Mouse (Mus musculus) kidney, adult 18-20 months (tissue): ENCODE data around the gene Itih3.

Experiments
- DNase-seq: peaks from one replicate; pipeline ENCODE4 v3.0.0; 2021

Itih3 gene

DNA sequence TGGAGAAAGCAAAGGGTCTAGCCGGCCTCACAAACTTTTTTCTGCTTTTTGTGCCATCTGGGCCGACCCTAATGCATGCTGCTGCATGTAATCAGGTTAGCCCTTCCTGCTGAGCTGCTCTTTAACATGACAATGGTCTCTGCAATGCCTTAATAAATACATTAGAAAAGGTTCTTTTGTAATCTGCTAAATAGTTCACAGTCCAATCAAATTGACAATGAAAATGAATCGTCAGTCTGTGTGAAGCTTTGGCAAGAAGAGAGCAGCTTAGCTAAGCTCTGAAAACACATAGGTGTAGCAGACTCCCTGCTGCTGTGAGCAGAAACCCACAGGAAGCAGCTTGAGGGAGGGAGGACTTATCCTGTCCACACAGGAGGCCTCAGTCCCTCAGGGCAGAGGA, 23.6 kb downstream of the Itih3 start:
- no peak for DNase-seq

DNA sequence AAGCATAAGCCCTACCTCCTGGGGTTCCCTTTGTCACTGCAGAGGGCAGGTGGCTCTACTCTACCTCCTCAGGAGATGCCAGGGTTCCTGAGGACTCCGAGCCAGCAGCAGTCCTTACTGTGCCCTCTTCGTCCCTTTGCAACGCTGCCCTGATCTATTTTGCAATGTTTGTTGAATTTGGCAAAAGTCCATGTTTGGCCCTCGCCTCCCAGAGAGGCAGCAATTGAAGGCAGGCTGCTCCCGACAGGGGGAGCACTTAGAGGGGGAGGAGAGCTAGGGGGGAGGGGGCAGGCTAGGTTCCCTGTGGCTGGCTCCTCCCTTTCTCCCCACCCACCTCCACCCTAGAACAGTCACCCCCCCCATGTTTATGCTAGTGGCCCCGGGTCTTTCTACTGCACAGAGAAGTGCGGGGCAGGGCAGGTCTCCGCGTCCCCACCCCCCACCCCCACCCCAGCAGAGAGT, 35.3 kb downstream of the Itih3 start:
- DNase-seq, result peak; percentile 57

DNA sequence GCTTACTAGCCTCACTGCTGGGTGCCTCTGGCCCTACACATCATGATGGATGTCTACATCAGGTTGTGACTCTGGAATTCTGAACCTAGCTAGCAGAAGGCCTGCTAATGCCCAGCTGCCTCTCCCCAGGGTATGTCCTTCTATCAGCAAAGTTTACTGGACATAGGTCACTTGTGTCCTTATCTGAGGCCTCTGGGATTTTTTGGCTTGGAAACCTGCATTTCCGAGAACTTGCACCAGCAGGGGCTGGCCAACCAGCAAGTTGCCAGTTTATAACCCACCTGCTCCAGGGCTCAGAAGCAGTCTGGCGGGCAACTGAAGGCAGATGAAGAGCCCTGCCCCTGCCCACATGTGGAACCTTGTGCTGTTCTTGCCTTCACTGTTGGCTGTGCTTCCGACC, 37.4 kb downstream of the Itih3 start, which contains the start of gene Itih4:
Gene Itih4, plus strand, starts transcription at position 273 of the 400 bp plus-strand sequence.
- no peak for DNase-seq

DNA sequence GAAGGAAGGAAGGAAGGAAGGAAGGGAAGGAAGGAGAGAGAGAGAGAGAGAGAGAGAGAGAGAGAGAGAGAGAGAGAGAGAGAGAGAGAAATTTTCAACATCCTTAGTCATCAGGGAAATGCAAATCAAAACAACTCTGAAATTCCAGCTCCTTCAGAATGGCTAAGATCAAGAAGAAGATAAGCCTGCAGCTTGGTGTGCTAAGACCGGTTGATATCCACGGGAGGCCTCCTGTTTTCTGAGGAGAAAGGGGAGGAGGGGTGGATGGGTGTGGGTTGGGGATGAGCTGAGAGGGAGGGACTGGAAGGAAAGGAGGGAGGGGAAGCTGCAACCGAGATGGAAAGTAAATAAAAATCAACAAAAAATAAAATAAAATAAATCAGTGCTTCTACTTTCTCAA, 38.3 kb downstream of the Itih3 start:
- no peak for DNase-seq

DNA sequence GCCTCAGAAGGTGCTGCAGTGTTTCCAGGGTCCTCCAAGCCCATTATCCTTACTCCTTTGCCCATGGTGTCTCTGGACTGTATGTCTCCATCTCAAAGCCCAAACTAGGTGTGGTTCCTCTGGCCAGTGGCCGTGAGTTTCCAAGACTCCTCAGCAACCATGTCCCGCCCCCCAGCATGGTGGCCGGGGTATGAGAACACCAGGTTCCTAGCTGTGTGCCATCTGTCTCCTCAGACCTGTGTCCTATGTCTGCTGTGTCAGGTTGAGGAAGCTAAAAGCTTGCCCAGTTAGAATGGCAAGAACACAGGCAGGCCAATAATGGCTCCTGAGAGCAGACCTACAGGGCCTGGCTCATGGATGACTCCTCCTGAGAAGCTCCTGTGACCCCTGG, 41.8 kb downstream of the Itih3 start:
- no peak for DNase-seq

DNA sequence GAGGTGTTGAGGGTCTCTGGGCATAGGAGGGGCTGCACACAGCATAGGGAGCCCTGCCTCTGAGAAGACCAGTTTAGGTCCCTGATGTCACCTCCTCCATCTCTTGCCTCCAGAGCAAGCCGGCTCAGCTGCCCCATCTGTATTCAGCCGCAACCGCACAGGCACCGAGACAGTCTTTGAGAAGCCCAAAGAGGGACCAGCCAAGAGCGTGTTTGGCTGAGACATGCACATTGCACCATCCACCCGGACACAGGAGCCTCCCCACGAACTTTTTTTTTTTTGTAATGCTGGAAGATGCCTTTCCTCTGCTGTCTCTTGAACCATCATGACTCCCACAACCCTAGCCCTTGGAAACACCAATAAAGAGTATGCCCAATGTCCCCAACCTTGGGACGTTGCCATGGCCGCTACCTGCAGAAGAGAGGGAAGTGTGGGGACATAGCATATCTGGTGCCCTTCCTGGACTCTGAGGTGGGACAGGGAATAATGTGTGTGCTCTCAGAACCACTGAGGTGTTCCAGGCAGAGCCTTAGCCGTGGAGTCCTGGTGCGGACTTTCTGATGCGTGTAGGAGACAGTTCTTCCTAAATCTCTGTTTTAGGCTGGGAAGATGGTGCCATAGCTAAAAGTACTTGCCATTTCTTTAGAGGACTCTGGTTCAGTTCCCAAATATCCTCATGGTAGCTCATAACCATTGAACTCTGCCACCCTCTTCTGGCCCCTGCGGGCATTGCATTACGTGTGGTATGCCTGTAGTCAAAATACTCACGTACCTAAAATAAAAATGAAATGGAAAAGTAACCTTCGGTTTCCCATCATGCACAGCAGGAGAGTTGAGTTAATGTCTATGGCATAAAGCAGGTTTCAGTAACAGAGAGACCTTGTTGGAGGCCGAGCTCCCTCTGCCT, 42.5 kb downstream of the Itih3 start:
- peak; percentile 65 for DNase-seq

DNA sequence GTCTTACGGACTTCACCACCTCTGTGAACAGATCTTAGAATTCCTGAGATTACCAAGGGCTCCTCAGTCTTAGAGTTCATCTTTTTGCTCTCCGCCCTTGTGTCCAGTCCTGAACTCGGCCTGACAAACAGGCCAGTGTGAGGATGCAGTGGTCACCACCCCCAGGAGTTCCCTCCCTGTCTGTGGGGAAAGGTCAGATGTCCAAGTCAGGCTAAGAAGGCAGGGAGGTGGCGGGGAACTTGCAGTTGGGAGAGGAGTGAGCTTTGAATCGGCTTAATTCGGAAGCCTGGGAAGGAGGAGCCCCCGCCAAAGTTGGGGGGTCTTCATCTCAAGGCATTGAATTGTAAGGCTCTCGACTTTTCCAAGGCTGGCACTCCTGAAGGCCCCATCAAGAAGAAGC, 43.3 kb downstream of the Itih3 start:
- DNase-seq, result no peak

DNA sequence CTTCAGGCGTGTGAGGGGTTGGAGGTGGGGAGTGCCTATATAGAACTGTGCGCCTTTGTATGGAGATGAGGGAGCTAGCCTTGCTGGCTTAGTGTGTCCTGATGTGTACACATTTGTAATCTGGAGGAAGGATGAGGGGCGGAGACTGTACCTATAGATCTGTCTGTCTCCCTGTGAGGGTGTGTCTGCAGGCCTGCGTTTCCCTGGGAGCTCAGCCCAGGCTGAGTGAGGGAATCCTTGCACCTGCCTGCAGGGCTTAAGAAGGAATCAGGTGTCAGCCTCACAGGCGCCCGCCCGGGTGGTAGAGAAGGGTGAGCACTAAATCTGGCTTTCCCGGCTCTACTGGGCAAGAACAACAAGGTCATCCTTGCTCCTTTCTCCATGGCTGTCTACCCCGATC, 43.8 kb downstream of the Itih3 start:
- no peak for DNase-seq

DNA sequence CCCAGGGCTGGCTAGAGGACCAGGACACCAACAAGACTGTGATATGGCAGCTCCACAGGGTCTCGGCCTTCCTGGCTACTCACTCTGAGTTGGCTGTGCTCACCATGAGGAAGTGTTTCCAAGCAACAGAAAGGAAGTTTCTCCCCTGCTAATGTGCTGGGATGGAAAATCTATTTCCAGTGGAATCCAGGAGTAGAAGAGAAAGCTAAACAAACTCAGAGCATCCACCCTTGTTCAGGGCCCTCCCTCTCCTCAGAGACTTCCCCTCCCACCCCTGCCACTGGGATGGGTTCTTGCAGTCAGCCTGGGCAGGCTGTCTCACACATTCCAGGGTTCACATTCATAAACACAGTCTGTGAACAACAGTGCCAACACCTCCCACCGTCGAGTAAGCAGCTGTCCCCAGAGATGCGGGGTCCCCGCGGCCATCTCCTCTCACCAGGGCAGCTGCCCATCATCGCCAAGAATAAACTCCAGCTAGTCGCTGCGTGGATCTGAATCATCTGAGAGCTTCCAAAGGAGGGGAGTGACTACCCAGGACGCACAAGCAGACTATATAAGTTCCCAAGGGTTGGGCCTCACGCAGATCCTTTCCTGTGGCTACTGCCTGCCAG, 44.5 kb downstream of the Itih3 start, which contains the start of gene Mustn1:
Gene Mustn1, plus strand, starts transcription at position 243 of the 614 bp plus-strand sequence.
- DNase-seq, result no peak

DNA sequence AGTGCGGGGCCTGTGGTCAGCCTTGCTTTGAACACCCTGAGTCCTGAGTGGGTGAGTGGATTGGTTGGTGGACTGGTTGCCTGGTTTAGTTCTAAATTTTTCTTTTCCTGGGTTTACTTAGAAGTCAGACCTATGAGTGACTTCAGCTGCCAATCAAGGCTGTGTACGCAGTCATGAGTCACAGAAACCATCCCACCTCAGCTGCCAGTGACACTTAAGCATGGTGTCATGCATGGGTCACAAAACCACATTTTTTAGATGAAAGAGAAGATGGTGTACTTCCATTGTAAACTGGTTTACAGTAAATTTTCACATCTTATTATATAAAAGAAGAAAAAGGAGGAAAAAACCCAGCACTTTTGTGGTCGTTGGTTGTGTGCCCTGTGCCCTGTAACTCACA, 45.7 kb downstream of the Itih3 start:
- no peak for DNase-seq

DNA sequence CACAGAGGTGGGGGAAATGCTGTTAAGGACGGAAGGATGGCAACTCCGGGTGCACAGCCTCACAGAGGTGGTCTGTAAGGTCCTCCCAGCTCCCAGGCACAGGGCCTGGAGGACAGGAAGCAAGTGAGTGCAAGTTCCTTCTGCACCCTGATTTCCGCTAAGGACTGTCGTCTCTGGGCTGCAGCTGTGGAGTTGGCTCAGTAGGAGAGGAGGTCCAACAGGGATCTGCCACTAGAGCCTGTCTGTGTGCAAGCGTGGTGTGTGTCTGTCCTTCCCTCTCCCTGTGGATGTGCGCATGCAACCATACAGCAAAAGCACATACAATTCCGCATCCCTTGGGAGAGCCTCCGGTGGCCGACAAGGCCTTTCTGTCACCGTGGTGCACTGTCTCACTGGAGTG, 47.1 kb downstream of the Itih3 start:
- DNase-seq, result no peak

DNA sequence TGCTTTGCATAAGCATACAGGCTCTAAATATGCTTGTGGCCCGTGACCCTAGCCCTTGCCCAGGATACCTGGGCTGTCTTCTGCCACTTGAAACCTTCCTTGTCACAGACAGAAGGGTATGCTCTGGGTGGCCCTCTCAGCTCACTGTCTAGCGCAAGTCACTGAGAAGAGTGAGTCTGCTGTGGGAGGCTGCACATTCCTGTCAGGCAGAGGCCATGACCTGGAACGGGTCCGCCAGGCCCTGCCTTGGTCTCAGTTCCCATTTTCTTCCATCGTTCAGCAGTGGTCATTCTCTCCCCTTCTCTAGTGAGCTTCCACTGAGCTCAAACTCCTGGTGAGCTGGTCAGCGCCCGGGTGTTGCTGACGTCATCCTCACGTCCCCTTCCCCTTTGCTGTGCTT, 47.6 kb downstream of the Itih3 start:
- peak; percentile 18 for DNase-seq

DNA sequence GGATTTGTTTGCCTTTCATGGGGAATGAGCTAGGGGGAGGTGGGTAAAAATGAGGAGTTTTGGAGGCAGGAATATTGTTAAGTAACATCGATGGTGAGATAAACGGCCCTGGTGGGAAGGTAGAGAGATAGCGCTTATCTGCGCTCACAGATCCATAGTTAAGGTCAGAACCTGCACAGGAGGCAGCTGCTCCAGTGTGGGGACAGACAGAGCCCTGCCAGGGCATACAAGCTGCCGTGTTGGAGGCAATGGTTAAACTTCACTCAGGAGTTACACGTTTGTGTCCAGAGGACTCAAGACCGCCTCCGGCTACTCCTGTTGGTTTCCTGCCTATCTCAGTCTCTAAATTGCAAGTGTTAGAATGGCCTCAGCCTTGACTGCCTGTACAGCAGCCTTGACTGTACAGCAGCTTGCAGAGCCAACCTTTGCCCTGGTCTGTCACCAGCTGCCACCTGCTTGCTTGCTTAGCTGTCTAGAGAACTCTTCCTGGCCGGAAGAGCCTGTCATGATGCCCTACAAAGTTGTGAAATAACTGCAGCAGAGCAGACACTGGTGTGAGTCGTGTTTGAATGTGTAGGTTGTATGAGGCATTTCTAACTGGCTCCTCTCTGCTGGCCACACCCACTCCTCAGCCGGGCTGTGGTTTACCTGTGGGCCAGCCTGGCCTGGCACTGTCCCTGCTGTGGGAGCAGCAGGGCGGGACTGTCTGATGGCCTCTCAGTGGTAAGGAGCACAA, 48.3 kb downstream of the Itih3 start:
- peak; percentile 28 for DNase-seq

DNA sequence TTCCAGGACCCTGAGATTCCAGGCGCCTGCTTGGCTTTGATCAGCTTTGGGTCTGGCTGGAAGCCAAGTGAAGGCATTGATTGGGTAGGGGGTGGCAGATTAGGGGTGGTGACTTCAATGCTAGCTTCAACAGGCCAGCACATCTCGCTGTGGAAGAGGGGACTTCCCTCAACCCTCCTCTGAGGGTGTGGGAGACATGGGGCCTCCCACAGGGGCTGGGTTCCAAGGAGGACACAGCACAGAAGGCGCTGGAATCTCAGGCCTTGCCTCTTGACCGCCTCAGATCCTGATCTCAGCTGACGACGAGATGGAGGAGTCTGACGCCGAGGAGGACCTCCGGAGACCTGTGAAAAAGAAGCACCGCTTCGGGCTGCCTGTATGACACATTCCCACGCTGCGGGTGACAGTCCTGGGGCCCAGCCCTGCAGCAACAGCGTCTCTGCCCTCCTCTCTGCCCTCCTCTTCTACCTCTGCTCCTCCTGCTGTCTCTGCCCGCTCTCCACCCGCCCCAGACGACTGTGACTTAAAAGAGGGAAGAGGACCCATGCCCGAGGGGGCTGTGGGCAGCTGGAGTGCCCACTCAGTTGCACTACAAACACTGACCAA, 49.4 kb downstream of the Itih3 start:
- DNase-seq, result no peak

DNA sequence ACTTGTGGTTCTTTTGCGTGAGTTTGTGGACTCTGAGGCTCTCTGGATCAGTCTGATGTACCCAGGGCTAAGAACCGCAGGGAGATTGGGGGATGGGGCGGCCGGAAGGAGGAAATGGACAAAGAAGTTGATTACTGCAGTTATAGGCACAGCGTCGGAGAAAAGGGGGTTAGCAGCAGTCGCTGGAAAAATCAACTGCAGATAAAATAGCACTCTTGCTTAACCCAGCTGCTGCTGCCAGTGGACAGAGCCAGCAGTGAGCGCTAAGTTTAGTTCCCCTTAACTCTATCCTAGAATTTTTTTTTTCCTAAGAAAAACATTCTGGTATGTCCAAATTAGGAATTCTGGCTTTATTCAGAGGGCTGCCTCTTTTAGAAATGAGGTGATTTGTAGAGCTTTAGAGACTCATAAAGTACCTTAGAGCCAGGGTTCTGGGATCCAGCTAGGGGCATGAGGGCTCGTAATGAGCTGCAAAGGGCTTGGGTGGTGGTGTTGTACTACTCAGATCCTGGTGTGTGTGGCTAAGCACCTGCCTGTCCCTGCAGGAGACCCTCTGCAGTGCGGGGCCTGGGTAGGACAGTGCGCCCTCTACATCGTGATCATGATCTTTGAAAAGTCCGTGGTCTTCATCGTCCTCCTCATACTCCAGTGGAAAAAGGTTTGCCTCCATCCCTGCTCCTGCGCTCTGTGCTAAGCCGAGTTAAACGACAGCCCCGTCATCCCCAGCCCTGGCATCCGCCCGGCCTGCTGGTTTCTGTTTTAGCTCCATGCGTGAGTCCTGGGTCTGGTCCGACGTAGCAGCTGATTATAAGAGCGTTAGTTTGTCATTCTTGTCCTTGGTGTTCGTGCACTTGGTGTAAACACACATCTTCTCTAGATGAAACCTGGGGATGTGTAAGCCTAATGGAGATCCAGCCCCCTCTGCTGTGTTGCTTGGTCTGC, 53.1 kb downstream of the Itih3 start:
- DNase-seq, result no peak

DNA sequence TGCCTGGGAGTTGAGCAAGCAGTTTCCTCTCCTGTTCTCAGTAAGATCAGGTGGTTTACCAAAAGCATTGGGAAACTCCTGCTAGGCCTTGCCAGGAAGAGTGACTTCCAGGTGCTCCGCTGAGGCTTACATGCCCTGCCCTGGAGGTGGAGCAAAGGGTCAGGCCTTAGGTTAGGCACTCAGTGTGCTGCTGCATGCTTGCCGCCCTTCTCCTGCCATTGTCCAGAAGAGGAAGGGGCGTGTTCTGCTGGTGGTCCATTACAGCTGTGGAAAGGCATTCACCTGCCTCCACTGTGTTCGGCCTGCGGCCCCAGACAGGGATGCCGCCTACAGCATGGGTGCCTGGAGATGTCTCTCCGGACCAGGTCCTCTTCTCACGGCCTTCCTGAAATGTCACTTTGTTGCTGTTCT, 54.2 kb downstream of the Itih3 start:
- DNase-seq, result no peak

DNA sequence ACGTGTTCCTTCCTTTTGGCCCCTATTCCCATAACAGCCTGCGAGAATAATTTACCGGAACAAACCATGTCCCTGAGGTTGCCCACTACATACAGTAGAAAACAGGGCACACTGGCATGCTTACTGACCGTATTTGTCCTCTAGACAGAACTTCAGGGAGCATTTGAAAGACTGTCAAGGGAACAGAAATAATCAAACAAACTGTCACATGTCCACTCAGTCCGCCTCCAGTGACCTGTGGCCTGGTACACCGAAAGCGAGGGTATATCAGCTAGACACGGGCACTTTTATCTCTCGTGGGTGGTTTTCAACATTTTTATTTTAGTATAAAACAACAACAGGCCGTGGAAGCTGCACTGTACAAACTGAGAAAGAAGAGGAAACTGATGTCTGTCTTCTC, 54.7 kb downstream of the Itih3 start:
- no peak for DNase-seq

DNA sequence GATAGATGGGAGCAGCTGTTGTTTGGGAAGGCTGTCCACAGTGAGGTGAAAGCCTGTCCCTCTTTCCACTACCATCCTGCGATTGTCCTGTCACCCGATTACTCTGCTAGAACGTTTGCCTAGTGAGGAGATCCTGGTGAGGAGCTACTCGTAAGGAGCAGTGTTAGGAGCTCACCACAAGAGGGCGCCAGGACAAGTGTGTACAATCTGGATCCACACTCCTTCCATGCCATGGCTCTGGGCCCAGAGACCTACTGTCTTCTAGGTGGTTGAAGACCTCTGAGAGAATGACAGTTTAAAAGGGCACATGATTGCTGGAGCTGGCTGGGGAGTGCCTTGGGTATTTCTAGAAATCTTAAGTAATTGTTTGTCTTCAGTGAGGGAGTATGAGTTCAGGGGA, 56.5 kb downstream of the Itih3 start:
- DNase-seq, result peak; percentile 77

DNA sequence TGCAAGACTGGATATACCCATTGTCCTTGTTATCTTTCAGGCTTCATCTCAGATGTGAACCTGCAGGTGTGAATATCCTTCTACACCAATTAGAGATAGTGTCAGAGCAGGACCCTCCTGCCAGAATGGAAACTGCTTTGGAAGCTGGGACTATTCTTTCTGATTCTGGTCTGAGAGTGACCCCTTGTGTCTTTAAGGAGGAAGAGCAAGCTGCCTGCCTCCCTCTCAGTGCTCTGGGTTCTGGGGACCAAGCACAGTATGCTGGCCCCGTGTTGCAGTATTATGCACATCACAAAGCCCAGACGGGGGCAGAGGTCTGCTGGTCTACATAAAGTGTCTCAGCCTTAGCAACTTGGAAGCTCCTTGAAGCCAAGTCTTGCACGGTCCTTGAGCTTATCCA, 58.2 kb downstream of the Itih3 start:
- DNase-seq, result no peak

DNA sequence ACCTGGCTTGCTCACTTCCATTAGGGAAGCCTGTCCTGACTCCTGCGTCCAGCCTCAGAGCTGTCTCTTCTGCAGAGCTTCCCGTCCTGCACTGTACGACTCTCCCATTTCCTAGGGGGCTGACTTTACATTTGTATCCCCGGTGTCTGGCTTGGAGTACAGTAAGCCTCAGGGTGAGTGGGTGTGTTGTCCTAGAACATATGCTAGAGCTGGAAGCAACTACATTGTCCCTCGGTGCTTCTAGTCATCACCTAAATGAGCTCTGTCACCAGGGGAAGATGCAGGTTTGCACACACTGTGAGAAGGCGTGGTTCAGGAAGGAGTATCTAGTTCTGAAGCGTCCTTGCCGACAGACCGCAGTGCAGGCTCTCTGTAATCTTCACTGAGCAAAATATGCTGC, 61.2 kb downstream of the Itih3 start:
- no peak for DNase-seq

DNA sequence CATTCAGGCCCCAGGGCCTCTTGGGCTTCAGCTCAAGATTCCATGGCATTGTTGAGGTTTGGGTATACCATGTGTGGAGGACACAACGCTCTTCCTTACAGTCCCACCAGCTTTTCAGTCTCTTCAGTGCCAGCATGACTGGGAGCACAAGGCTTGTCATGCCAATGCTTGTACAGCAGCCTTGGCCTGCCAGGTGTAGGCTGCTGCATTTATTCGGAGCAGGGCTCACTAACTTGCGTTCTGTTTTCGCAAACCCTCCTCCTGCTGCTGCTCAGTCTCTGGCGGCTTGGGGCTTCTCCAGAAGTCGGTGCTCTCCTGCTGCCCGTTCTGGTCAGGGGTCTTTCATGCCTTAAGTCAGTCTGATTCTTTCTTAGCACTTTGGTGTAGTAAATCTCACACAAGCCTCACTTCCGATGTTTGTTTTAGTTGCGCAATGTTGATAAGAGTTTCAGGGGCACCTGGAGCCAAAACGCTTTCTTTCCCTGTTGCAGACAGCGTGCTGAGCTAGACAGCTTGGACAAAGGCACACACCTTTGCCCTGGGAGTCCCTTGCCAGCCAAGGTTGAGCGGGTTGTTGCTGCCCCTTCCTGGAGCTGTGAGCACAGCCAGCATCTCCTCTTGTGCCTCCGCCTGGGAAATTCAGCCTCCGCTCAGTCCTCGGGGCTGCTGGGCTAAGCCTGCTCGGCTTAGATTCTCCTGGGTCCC, 62.0 kb downstream of the Itih3 start:
- DNase-seq, result no peak
